Mouse (Mus musculus): ENCODE measurements at regions not wholly inside any gene's neighbourhood (a gene's known extent, or its start where the extent isn't known, plus 50 kb on each side); places are given as distances from the start of the nearest gene placed in this dataset.

DNA sequence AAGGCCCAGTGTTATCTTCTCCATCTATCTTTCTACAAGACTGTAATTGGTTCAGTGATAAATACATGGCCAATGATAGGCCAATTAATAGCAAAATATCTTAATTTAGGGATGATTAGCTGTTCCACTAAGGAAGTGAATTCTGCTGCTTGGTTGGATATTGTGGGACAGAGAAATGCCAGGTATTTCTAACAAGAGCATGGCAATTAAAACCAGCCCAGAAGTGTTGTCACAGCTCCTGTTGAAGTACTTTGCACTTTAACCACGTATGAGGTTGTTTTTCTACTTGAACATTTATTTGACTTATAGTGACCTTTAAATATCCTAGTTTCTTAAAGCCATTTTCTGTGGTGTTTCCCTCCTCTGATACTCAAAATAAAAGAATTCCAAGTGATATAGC, 65.7 kb upstream of the Acsl4 start:
- Histone ChIP-seq H3K4me1 (replicated peaks) (no peaks in the 10 kb centered on the region), H3K27ac (ENCODE audit: poor library complexity, severe bottlenecking) (no peak overlapping the region), H3K27me3 (replicated peaks) (no peaks in the 10 kb centered on the region), H3K9me3 (replicated peaks) (no peaks in the 10 kb centered on the region), H3K36me3 (no peaks in the 10 kb centered on the region), H3K9ac (no peak overlapping the region), H3K4me2 (no peak overlapping the region), H3K4me3 (no peak overlapping the region)
- no peak for ATAC-seq (ENCODE audit: insufficient number of reproducible peaks, low FRiP score)
- WGBS: 57% methylated on average over 1 of the region's 1 CpGs

DNA sequence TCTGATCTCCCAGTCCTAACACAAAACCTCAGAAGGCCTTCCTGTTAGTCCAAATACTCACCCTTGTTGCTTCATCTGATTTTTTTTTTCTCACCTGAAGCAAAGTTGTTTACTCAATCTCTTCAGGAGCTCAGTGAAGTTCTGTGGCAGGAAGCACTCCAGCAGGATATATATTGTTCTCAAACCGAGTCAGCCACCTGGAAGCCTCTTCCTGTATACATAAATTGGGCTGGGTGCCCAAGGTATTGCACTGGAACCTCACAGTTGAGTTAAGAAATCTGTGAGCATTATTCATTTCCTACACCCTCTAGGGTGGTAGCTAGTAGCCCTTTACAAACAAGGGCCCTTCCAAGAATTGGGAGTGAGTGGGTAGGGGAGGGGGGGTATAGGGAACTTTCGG, 73.8 kb upstream of the Acsl4 start:
- no peaks in the 10 kb centered on the region for H3K36me3 ChIP-seq
- no peaks in the 10 kb centered on the region for H3K4me1 ChIP-seq (replicated peaks)
- no peaks in the 10 kb centered on the region for H3K9me3 ChIP-seq (replicated peaks)
- no peaks in the 10 kb centered on the region for H3K27me3 ChIP-seq (replicated peaks)
- ATAC-seq (ENCODE audit: insufficient number of reproducible peaks, low FRiP score): no peak
- WGBS: 57% methylated on average over 2 of the region's 2 CpGs
- no peak overlapping the region for H3K4me3 ChIP-seq
- H3K9ac ChIP-seq: no peak overlapping the region
- no peak overlapping the region for H3K27ac ChIP-seq (ENCODE audit: poor library complexity, severe bottlenecking)
- no peak overlapping the region for H3K4me2 ChIP-seq

DNA sequence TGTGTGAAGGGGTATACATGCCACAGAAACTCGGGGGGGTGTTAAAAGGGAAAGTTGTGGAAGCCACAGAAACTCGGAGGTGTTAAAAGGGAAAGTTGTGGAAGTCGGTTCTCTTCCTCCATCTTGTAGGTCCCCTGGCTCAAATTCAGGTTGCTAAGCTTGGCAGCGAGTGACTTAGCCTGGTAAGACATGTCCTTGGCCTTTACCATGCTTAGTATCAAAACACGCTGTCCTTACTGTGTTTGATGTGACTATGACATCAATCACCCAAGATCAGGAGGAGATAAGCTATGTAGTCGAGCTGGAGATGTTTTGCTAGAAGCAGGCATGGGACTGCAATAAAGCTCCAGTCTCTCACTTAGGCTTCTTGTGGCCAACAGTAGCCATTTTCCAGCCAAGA, 74.4 kb upstream of the Acsl4 start:
- WGBS: 62% methylated on average over 6 of the region's 6 CpGs

DNA sequence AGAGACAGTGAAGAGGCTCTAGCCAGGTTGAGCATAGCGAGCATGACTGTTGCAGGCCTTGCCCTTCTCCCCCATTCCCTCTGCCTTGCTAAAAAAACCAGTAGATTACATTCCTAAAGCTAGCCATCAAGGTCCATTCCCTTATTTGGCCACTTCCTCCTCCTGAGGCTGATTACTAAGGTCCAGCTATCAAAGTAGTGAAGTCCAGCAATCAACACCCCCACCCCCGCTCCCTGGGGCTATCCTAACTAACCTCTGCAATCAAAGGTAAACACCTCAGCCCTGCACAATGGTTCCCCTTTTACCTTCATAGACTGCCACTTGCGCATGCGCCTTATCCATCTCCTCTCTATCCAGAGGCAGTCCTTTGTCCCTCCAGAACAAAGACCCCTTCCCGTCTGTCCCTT, 77.5 kb upstream of the Acsl4 start:
- no peak overlapping the region for H3K4me2 ChIP-seq
- H3K4me1 ChIP-seq (replicated peaks): no peaks in the 10 kb centered on the region
- no peak overlapping the region for H3K4me3 ChIP-seq
- peak overlapping the region; percentile 47 for H3K27ac ChIP-seq (ENCODE audit: poor library complexity, severe bottlenecking)
- H3K9ac ChIP-seq: no peak overlapping the region
- no peaks in the 10 kb centered on the region for H3K36me3 ChIP-seq
- ATAC-seq (ENCODE audit: insufficient number of reproducible peaks, low FRiP score): no peak
- WGBS: 34% methylated on average over 5 of the region's 5 CpGs
- no peaks in the 10 kb centered on the region for H3K27me3 ChIP-seq (replicated peaks)
- H3K9me3 ChIP-seq (replicated peaks): no peaks in the 10 kb centered on the region

More for the DNA sequence above, 74.4 kb upstream of the Acsl4 start:
- no peak overlapping the region for H3K27ac ChIP-seq (ENCODE audit: poor library complexity, severe bottlenecking)
- no peaks in the 10 kb centered on the region for H3K9me3 ChIP-seq (replicated peaks)
- no peak for ATAC-seq (ENCODE audit: insufficient number of reproducible peaks, low FRiP score)
- H3K36me3 ChIP-seq: no peaks in the 10 kb centered on the region
- no peak overlapping the region for H3K4me2 ChIP-seq
- H3K4me1 ChIP-seq (replicated peaks): no peaks in the 10 kb centered on the region
- no peak overlapping the region for H3K9ac ChIP-seq
- H3K4me3 ChIP-seq: no peak overlapping the region
- H3K27me3 ChIP-seq (replicated peaks): no peaks in the 10 kb centered on the region

DNA sequence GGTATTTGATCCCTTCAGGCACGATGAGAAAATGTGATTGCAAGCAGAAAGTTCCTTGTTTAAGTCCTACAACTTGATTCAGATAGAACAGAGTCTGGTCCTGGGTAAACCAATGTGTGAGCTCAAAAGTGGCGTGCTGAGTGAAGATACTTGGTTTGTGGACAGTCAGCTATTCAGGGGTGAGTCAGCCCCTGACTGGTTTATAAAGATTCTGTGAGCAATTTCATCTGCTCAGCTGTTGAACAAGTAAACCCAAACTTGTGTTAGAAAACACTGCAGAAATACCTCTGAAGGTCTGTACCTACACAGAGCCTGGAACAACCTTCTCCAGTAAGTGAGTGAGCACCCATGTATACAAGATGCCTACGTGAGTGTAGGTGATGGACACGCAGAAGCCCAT, 78.1 kb upstream of the Acsl4 start:
- ATAC-seq (ENCODE audit: insufficient number of reproducible peaks, low FRiP score): no peak
- H3K4me3 ChIP-seq: no peak overlapping the region
- no peaks in the 10 kb centered on the region for H3K36me3 ChIP-seq
- no peaks in the 10 kb centered on the region for H3K27me3 ChIP-seq (replicated peaks)
- H3K9me3 ChIP-seq (replicated peaks): no peaks in the 10 kb centered on the region
- H3K9ac ChIP-seq: no peak overlapping the region
- WGBS: 44% methylated on average over 4 of the region's 4 CpGs
- H3K27ac ChIP-seq (ENCODE audit: poor library complexity, severe bottlenecking): peak overlapping the region; percentile 47
- H3K4me2 ChIP-seq: no peak overlapping the region
- no peaks in the 10 kb centered on the region for H3K4me1 ChIP-seq (replicated peaks)

DNA sequence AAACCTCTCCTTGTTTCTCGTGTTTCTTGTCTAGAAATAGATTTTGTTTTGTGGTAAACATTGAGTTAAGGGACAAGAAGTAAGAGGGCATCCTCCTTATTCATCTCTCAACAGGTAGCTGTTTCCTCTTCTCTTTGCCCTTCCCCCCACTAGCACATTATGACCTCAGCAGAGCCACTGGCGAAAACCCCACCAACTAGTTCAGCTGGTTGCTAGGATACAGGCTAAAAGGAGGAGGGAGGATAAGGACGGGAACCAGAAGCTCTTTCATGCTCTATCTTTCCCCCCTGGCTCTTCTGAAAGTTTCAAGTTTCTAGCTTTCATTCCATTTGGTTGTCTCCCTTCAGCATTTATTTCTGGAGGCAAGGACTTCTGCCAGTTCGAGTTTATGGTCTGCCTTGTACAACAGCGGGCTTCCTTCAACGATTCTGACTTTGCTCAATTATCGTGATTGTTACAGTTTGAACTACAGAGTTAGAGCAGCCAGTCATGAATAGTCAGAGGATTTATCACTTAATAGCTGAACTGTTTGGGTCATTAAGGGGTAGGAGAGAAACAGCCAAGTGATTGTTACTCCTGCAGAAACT, 78.8 kb upstream of the Acsl4 start:
- Histone ChIP-seq H3K4me1 (replicated peaks) (no peaks in the 10 kb centered on the region), H3K9ac (no peak overlapping the region), H3K9me3 (replicated peaks) (no peaks in the 10 kb centered on the region), H3K4me2 (no peak overlapping the region), H3K27me3 (replicated peaks) (no peaks in the 10 kb centered on the region), H3K36me3 (no peaks in the 10 kb centered on the region), H3K4me3 (no peak overlapping the region), H3K27ac (ENCODE audit: poor library complexity, severe bottlenecking) (no peak overlapping the region)
- 23% methylated on average over 7 of the region's 7 CpGs for WGBS
- ATAC-seq (ENCODE audit: insufficient number of reproducible peaks, low FRiP score): no peak

DNA sequence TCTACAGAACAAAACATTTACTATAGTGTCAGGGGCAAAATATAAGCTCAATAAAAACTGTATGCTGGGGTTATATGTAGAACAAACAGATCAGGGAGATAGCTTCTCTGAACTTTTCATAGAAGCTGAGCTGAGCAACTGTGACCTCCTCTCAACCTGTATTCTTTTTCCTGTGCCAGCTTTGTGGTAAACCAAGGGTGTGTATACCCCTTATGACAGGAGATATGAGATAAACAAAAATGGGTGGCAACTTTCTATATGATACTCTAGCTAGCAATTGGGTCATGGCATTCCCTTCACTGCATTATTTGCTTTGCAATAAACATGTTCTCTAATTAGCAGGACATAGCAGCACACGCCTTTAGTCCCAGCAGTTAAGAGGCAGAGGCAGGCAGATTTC, 79.7 kb upstream of the Acsl4 start:
- no peaks in the 10 kb centered on the region for H3K27me3 ChIP-seq (replicated peaks)
- H3K36me3 ChIP-seq: no peaks in the 10 kb centered on the region
- H3K27ac ChIP-seq (ENCODE audit: poor library complexity, severe bottlenecking): no peak overlapping the region
- no peaks in the 10 kb centered on the region for H3K9me3 ChIP-seq (replicated peaks)
- no peak overlapping the region for H3K9ac ChIP-seq
- WGBS: 81% methylated on average over 1 of the region's 1 CpGs
- no peak for ATAC-seq (ENCODE audit: insufficient number of reproducible peaks, low FRiP score)
- H3K4me3 ChIP-seq: no peak overlapping the region
- H3K4me2 ChIP-seq: no peak overlapping the region
- no peaks in the 10 kb centered on the region for H3K4me1 ChIP-seq (replicated peaks)

DNA sequence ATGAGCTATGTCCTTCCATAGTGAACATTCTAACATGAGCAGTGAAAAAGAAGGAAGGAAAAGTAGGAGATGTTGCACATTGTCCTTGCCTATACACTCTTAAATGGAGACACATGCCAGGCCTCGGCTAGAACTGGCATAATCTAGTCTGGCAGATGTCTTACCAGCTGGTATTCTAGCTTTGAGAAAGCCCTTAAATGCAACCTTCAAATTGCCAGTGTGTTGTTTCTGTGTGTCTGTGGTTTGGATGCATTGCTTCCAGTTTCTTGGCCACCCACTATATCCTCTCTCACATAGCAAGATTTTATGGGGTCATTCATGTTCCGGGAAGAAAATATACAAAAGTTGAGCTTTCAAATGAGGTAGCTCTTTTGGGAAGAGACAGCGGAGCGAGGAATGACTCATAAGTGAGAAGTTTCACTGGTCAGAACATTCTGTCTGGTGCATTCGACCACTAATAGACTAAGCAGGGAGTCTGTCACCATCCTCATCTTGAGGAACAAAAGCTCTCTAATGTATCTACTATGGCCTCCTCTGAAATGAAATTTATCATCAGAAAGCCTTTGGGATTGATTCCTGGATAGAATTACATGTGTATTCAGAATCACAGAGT, 91.0 kb upstream of the Acsl4 start:
- Histone ChIP-seq H3K4me2 (no peak overlapping the region), H3K4me1 (replicated peaks) (no peaks in the 10 kb centered on the region), H3K9ac (no peak overlapping the region), H3K36me3 (no peaks in the 10 kb centered on the region), H3K27ac (ENCODE audit: poor library complexity, severe bottlenecking) (no peak overlapping the region), H3K9me3 (replicated peaks) (no peaks in the 10 kb centered on the region), H3K27me3 (replicated peaks) (no peaks in the 10 kb centered on the region), H3K4me3 (no peak overlapping the region)
- no peak for ATAC-seq (ENCODE audit: insufficient number of reproducible peaks, low FRiP score)
- 73% methylated on average over 5 of the region's 5 CpGs for WGBS

DNA sequence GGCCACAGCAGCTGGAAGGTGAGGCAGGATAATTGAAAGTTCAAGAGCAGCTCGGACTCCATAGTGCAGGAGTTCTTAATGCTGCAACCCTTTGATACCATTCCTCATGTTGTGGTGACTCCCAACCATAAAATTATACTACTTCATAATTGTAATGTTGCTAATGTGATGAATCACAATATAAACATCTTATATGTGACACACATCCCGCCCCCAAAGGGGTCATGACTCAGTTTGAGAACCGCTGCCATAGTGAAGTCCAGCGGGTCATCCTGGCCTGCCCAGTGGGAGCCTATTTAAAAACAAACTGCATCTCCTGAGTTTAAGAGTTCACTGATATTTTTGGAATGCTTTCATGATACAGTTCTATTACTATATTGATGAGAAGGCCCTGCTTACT, 97.7 kb upstream of the Acsl4 start:
- no peak for ATAC-seq (ENCODE audit: insufficient number of reproducible peaks, low FRiP score)
- no peaks in the 10 kb centered on the region for H3K9me3 ChIP-seq (replicated peaks)
- no peaks in the 10 kb centered on the region for H3K36me3 ChIP-seq
- no peaks in the 10 kb centered on the region for H3K4me1 ChIP-seq (replicated peaks)
- no peak overlapping the region for H3K4me3 ChIP-seq
- H3K4me2 ChIP-seq: no peak overlapping the region
- 82% methylated on average over 4 of the region's 4 CpGs for WGBS
- no peaks in the 10 kb centered on the region for H3K27me3 ChIP-seq (replicated peaks)
- H3K27ac ChIP-seq (ENCODE audit: poor library complexity, severe bottlenecking): no peak overlapping the region
- H3K9ac ChIP-seq: no peak overlapping the region

DNA sequence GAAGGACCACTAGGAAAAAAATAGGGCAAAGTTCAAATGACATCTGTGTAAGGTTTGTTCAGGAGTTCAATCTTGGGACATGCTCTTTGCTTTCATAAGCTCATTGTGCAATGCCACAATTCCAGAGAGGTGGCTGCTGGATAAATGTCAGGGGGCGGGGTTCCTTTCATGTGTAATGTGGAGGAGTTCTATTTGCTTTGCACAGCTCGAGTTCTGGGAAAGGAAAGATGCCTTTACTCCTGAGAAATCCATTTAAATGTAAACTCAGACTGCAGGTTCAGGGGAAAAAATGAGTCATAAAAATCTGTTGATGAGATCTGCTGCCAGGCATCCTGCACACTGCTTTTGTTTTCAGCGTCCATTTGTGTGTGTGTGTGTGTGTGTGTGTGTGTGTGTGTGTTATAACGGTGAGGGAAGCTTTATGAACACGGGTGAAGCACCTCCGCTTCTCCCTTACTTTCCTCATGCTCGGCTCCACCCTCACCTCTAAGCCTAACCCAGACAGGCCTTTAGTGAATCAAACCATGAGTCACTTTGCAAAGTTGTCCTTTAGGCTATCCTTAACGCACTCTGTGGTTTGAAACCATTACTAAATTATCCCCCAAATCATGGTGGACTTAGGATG, 99.9 kb upstream of the Acsl4 start:
- Histone ChIP-seq H3K36me3 (no peaks in the 10 kb centered on the region), H3K4me1 (replicated peaks) (no peaks in the 10 kb centered on the region), H3K4me3 (no peak overlapping the region), H3K27me3 (replicated peaks) (no peaks in the 10 kb centered on the region), H3K4me2 (no peak overlapping the region), H3K27ac (ENCODE audit: poor library complexity, severe bottlenecking) (no peak overlapping the region), H3K9me3 (replicated peaks) (no peaks in the 10 kb centered on the region), H3K9ac (no peak overlapping the region)
- WGBS: 68% methylated on average over 8 of the region's 8 CpGs
- ATAC-seq (ENCODE audit: insufficient number of reproducible peaks, low FRiP score): no peak

DNA sequence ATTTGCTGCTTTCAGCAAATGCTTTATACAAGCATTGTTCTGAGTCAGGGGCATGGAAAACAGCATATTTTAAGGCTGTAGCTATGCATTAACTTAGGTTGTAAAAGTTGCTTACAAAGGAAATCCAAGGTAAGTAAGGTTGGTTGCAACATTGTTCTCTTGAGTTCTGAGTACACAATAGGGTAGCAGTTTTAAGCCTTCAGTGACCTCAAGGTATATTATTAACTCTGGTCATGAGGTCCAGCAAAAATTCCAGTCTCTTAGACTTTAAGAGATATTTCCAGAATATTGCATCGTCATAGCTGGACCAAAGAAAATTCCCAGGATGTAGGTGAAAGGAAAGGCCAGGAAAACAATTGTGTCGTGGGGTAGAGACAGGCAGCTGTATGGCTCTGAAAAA, 110.8 kb upstream of the Acsl4 start:
- WGBS: 61% methylated on average over 2 of the region's 2 CpGs
- H3K36me3 ChIP-seq: no peaks in the 10 kb centered on the region
- H3K27ac ChIP-seq (ENCODE audit: poor library complexity, severe bottlenecking): no peak overlapping the region
- H3K4me2 ChIP-seq: no peak overlapping the region
- H3K4me3 ChIP-seq: no peak overlapping the region
- no peaks in the 10 kb centered on the region for H3K9me3 ChIP-seq (replicated peaks)
- ATAC-seq (ENCODE audit: insufficient number of reproducible peaks, low FRiP score): no peak
- H3K27me3 ChIP-seq (replicated peaks): no peaks in the 10 kb centered on the region; the same call in 1 of the 2 replicates
- H3K9ac ChIP-seq: no peak overlapping the region
- no peaks in the 10 kb centered on the region for H3K4me1 ChIP-seq (replicated peaks)

DNA sequence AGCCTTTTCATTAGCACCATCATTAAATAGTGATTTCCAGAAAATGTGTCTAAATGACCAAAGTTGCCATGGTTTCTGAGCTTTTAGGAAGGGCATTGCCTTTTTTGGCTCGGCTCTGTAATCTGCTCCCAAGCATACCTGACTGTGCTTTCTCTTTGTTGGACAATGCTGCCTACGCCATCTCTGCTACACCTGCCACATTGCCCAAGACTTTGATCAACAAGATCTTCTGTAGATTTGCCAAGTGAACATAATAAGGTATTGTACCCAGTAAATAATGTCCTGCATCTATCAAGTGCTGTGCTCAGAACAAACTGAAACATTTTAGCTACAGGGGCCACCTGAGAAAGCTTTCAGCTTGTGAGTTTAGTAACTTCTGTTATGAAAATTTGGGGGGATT, 114.6 kb upstream of the Acsl4 start:
- Histone ChIP-seq H3K4me2 (no peak overlapping the region), H3K9ac (no peak overlapping the region), H3K36me3 (no peaks in the 10 kb centered on the region), H3K4me3 (no peak overlapping the region), H3K9me3 (replicated peaks) (no peaks in the 10 kb centered on the region), H3K27ac (ENCODE audit: poor library complexity, severe bottlenecking) (no peak overlapping the region), H3K4me1 (replicated peaks) (no peaks in the 10 kb centered on the region), H3K27me3 (replicated peaks) (no peaks in the 10 kb centered on the region)
- 71% methylated on average over 2 of the region's 2 CpGs for WGBS
- ATAC-seq (ENCODE audit: insufficient number of reproducible peaks, low FRiP score): no peak

Measured in heart, embryonic 12.5 days (tissue).